Mouse (Mus musculus): Measurements from ENCODE around the gene Ap2m1. TPM values are rescaled to one million over a fixed set of nuclear protein-coding genes. Genes with fewer than 3 reads are reported as not detected.
"Not testable (repeated sequence)": the region's sequence is repeated elsewhere in the genome, so short reads cannot be mapped to it uniquely, and the experiment has no call there.

The Ap2m1 gene
- 1,156 and 1,178 TPM in 2 replicates for polyA plus RNA-seq (2012; rRNA removed)

- no peaks in the 10 kb centered on the region for H3K27me3 ChIP-seq (ENCODE audit: control insufficient read depth, insufficient read depth, low read length)
- H3K4me3 ChIP-seq (replicated peaks; ENCODE audit: insufficient read depth, low read depth, low read length) = peak within 1 kb of the TSS; percentile 92
- H3K4me1 ChIP-seq (ENCODE audit: control insufficient read depth, insufficient read depth, low read length) = peaks cover 11% of the 10 kb centered on the region
- peak within 1 kb of the TSS; percentile 82 for H3K27ac ChIP-seq (ENCODE audit: insufficient read depth, low read length)
- under 1% methylated on average over 50 of the region's 52 CpGs for WGBS
- peak; percentile 92 to 99 for DNase-seq
- TF ChIP-seq POLR2A (IDR thresholded peaks at IDR 0.05; ENCODE audit: borderline replicate concordance, insufficient read depth, low read length) (peak; percentile 82), CTCF (IDR thresholded peaks at IDR 0.05; ENCODE audit: borderline replicate concordance, insufficient read depth, low read depth, low read length) (no peak)
Observed at GRCm38 (mm10) chr16:20535296-20536080, at the start of gene Ap2m1. Gene Ap2m1 (plus strand): TSS chr16:20535478.

- 41% methylated on average over 3 of the region's 3 CpGs for WGBS
- Histone ChIP-seq H3K4me1 (ENCODE audit: control insufficient read depth, insufficient read depth, low read length) (no peaks in the 10 kb centered on the region), H3K27ac (ENCODE audit: insufficient read depth, low read length) (no peak overlapping the region), H3K27me3 (ENCODE audit: control insufficient read depth, insufficient read depth, low read length) (no peaks in the 10 kb centered on the region), H3K4me3 (replicated peaks; ENCODE audit: insufficient read depth, low read depth, low read length) (no peak overlapping the region)
- no peak for TF ChIP-seq CTCF (IDR thresholded peaks at IDR 0.05; ENCODE audit: borderline replicate concordance, insufficient read depth, low read depth, low read length)
- TF ChIP-seq POLR2A (IDR thresholded peaks at IDR 0.05; ENCODE audit: borderline replicate concordance, insufficient read depth, low read length) = no peak
- DNase-seq = no peak
Observed at GRCm38 (mm10) chr16:20486048-20486447, 49.2 kb upstream of the Ap2m1 start.

GRCm38 (mm10) chr16:20488151-20488550 lies 47.1 kb upstream of the Ap2m1 start:
- H3K4me1 ChIP-seq (ENCODE audit: control insufficient read depth, insufficient read depth, low read length) = no peaks in the 10 kb centered on the region
- H3K27ac ChIP-seq (ENCODE audit: insufficient read depth, low read length) = no peak overlapping the region
- 98% methylated on average over 1 of the region's 1 CpGs for WGBS
- TF ChIP-seq CTCF (IDR thresholded peaks at IDR 0.05; ENCODE audit: borderline replicate concordance, insufficient read depth, low read depth, low read length) (no peak), POLR2A (IDR thresholded peaks at IDR 0.05; ENCODE audit: borderline replicate concordance, insufficient read depth, low read length) (no peak)
- DNase-seq = no peak
- no peaks in the 10 kb centered on the region for H3K27me3 ChIP-seq (ENCODE audit: control insufficient read depth, insufficient read depth, low read length)
- no peak overlapping the region for H3K4me3 ChIP-seq (replicated peaks; ENCODE audit: insufficient read depth, low read depth, low read length)

GRCm38 (mm10) chr16:20488751-20489150 lies 46.5 kb upstream of the Ap2m1 start:
- WGBS = 84% methylated on average over 9 of the region's 9 CpGs

GRCm38 (mm10) chr16:20489233-20489632 lies 46.0 kb upstream of the Ap2m1 start:
- Histone ChIP-seq H3K27ac (ENCODE audit: insufficient read depth, low read length) (no peak overlapping the region), H3K4me3 (replicated peaks; ENCODE audit: insufficient read depth, low read depth, low read length) (no peak overlapping the region), H3K4me1 (ENCODE audit: control insufficient read depth, insufficient read depth, low read length) (no peaks in the 10 kb centered on the region), H3K27me3 (ENCODE audit: control insufficient read depth, insufficient read depth, low read length) (no peaks in the 10 kb centered on the region)
- no peak for DNase-seq
- 72% methylated on average over 2 of the region's 2 CpGs for WGBS
- TF ChIP-seq POLR2A (IDR thresholded peaks at IDR 0.05; ENCODE audit: borderline replicate concordance, insufficient read depth, low read length) = no peak
- TF ChIP-seq CTCF (IDR thresholded peaks at IDR 0.05; ENCODE audit: borderline replicate concordance, insufficient read depth, low read depth, low read length) = no peak

More at GRCm38 (mm10) chr16:20488751-20489150, 46.5 kb upstream of the Ap2m1 start:
- H3K4me3 ChIP-seq (replicated peaks; ENCODE audit: insufficient read depth, low read depth, low read length); H3K27me3 ChIP-seq (ENCODE audit: control insufficient read depth, insufficient read depth, low read length); H3K4me1 ChIP-seq (ENCODE audit: control insufficient read depth, insufficient read depth, low read length); H3K27ac ChIP-seq (ENCODE audit: insufficient read depth, low read length); DNase-seq: not testable (repeated sequence)

- no peaks in the 10 kb centered on the region for H3K4me1 ChIP-seq (ENCODE audit: control insufficient read depth, insufficient read depth, low read length)
- WGBS = 45% methylated on average over 2 of the region's 2 CpGs
- no peak for DNase-seq
- H3K27me3 ChIP-seq (ENCODE audit: control insufficient read depth, insufficient read depth, low read length) = no peaks in the 10 kb centered on the region
- H3K27ac ChIP-seq (ENCODE audit: insufficient read depth, low read length) = no peak overlapping the region
- H3K4me3 ChIP-seq (replicated peaks; ENCODE audit: insufficient read depth, low read depth, low read length) = no peak overlapping the region
- TF ChIP-seq CTCF (IDR thresholded peaks at IDR 0.05; ENCODE audit: borderline replicate concordance, insufficient read depth, low read depth, low read length) (no peak), POLR2A (IDR thresholded peaks at IDR 0.05; ENCODE audit: borderline replicate concordance, insufficient read depth, low read length) (no peak)
Observed at GRCm38 (mm10) chr16:20490581-20490980, 44.7 kb upstream of the Ap2m1 start.

- TF ChIP-seq POLR2A (IDR thresholded peaks at IDR 0.05; ENCODE audit: borderline replicate concordance, insufficient read depth, low read length) (no peak), CTCF (IDR thresholded peaks at IDR 0.05; ENCODE audit: borderline replicate concordance, insufficient read depth, low read depth, low read length) (no peak)
- Histone ChIP-seq H3K4me1 (ENCODE audit: control insufficient read depth, insufficient read depth, low read length) (no peaks in the 10 kb centered on the region), H3K4me3 (replicated peaks; ENCODE audit: insufficient read depth, low read depth, low read length) (no peak overlapping the region), H3K27me3 (ENCODE audit: control insufficient read depth, insufficient read depth, low read length) (no peaks in the 10 kb centered on the region), H3K27ac (ENCODE audit: insufficient read depth, low read length) (no peak overlapping the region)
- 62% methylated on average over 2 of the region's 2 CpGs for WGBS
- DNase-seq = no peak
Observed at GRCm38 (mm10) chr16:20491301-20491700, 44.0 kb upstream of the Ap2m1 start.

- TF ChIP-seq CTCF (IDR thresholded peaks at IDR 0.05; ENCODE audit: borderline replicate concordance, insufficient read depth, low read depth, low read length) = no peak
- no peak for TF ChIP-seq POLR2A (IDR thresholded peaks at IDR 0.05; ENCODE audit: borderline replicate concordance, insufficient read depth, low read length)
- no peak for DNase-seq
- H3K27me3 ChIP-seq (ENCODE audit: control insufficient read depth, insufficient read depth, low read length) = no peaks in the 10 kb centered on the region
- H3K4me1 ChIP-seq (ENCODE audit: control insufficient read depth, insufficient read depth, low read length) = no peaks in the 10 kb centered on the region; the same call in 1 of the 2 replicates
- no peak overlapping the region for H3K27ac ChIP-seq (ENCODE audit: insufficient read depth, low read length)
- H3K4me3 ChIP-seq (replicated peaks; ENCODE audit: insufficient read depth, low read depth, low read length) = no peak overlapping the region
- WGBS = 70% methylated on average over 2 of the region's 2 CpGs
Observed at GRCm38 (mm10) chr16:20493452-20493851, 41.8 kb upstream of the Ap2m1 start.
